Comparison of ENCODE assay signal across 8 mouse cellular contexts in genomic region chr17:12118131-12118530, GRCm38 (mm10). TPM values are rescaled to one million over a fixed set of nuclear protein-coding genes. Genes with fewer than 3 reads are reported as not detected.
DNase-seq lines count a peak whose midpoint lies in the region; ATAC-seq and TF ChIP-seq lines count a peak whose summit lies in the region.

No protein-coding gene starts in this region.

- no peaks in the 10 kb centered on the region for H3K9me3 ChIP-seq in heart, postnatal 0 days (replicated peaks; ENCODE audit: control insufficient read depth, low read length)
- no peaks in the 10 kb centered on the region for H3K9me3 ChIP-seq in limb, embryonic 11.5 days (ENCODE audit: control insufficient read depth, low read length)
- H3K9me3 ChIP-seq in neural tube, embryonic 12.5 days = no peaks in the 10 kb centered on the region

- no peaks in the 10 kb centered on the region for H3K36me3 ChIP-seq in heart, postnatal 0 days (replicated peaks; ENCODE audit: control insufficient read depth, insufficient read depth, low read length)
- H3K36me3 ChIP-seq in limb, embryonic 11.5 days (ENCODE audit: control insufficient read depth, insufficient read depth, low read length) = no peaks in the 10 kb centered on the region
- H3K36me3 ChIP-seq in neural tube, embryonic 12.5 days = no peaks in the 10 kb centered on the region

- ATAC-seq in heart, postnatal 0 days (ENCODE audit: insufficient read depth, low read depth) = no peak
- ATAC-seq in limb, embryonic 11.5 days (ENCODE audit: insufficient number of reproducible peaks, low FRiP score, low TSS enrichment, low read depth) = no peak
- no peak for ATAC-seq in neural tube, embryonic 12.5 days (ENCODE audit: low FRiP score, low read depth)

- H3K27ac ChIP-seq in heart, postnatal 0 days (ENCODE audit: low read depth) = no peak overlapping the region
- peak overlapping the region; percentile 90 for H3K27ac ChIP-seq in limb, embryonic 11.5 days (replicated peaks; ENCODE audit: low read depth, low read length)
- H3K27ac ChIP-seq in neural tube, embryonic 12.5 days = 0 out of 2 replicates have a peak overlapping the region, but pooled peaks have one; percentile 1

- H3K27me3 ChIP-seq in heart, postnatal 0 days (ENCODE audit: control insufficient read depth, insufficient read depth, low read length) = no peaks in the 10 kb centered on the region
- H3K27me3 ChIP-seq in limb, embryonic 11.5 days (ENCODE audit: control insufficient read depth, insufficient read depth, low read length) = no peaks in the 10 kb centered on the region
- no peaks in the 10 kb centered on the region for H3K27me3 ChIP-seq in neural tube, embryonic 12.5 days (replicated peaks)

- peak overlapping the region; percentile 72 for H3K4me2 ChIP-seq in heart, postnatal 0 days (ENCODE audit: low read depth, low read length)
- H3K4me2 ChIP-seq in limb, embryonic 11.5 days (ENCODE audit: low read depth, severe bottlenecking) = peak overlapping the region; percentile 74
- peak overlapping the region; percentile 77 for H3K4me2 ChIP-seq in neural tube, embryonic 12.5 days (replicated peaks)

- peak overlapping the region; percentile 62 for H3K4me3 ChIP-seq in heart, postnatal 0 days (ENCODE audit: low read depth, low read length)
- peak overlapping the region; percentile 50 for H3K4me3 ChIP-seq in limb, embryonic 11.5 days (ENCODE audit: low read depth, low read length)
- peak overlapping the region; percentile 58 for H3K4me3 ChIP-seq in neural tube, embryonic 12.5 days

- DNase-seq in cerebellum, adult 9-10 months = peak; percentile 26
- DNase-seq in cerebellum, adult 18-20 months = no peak
- peak; percentile 10 for DNase-seq in R1 (ENCODE audit: low read depth, low spot score)
- no peak for DNase-seq in heart, postnatal 0 days (ENCODE audit: low spot score)
- DNase-seq in limb, embryonic 11.5 days (ENCODE audit: low spot score) = peak; percentile 42
- DNase-seq in urinary bladder, postnatal 36 days (ENCODE audit: low spot score in 2 of 2) = no peak
- no peak for DNase-seq in ovary, postnatal 10 days (ENCODE audit: low spot score)

- no peak for TF ChIP-seq CTCF in heart, postnatal 0 days (IDR thresholded peaks at IDR 0.05; ENCODE audit: low read depth)

- TF ChIP-seq EP300 in heart, postnatal 0 days (IDR thresholded peaks at IDR 0.05; ENCODE audit: low read depth) = no peak

- peak overlapping the region; percentile 70; the same call in 1 of the 2 replicates for H3K9ac ChIP-seq in heart, postnatal 0 days (replicated peaks; ENCODE audit: low read depth, low read length)
- H3K9ac ChIP-seq in limb, embryonic 11.5 days (ENCODE audit: low read length) = peak overlapping the region; percentile 64
- H3K9ac ChIP-seq in neural tube, embryonic 12.5 days = peak overlapping the region; percentile 54

- H3K4me1 ChIP-seq in heart, postnatal 0 days (ENCODE audit: control insufficient read depth, insufficient read depth) = no peaks in the 10 kb centered on the region
- H3K4me1 ChIP-seq in limb, embryonic 11.5 days (ENCODE audit: control insufficient read depth, insufficient read depth, low read length) = 0 out of 2 replicates have a peak, but pooled peaks cover 6% of the 10 kb centered on the region
- peaks cover 20% of the 10 kb centered on the region for H3K4me1 ChIP-seq in neural tube, embryonic 12.5 days

- WGBS in heart, postnatal 0 days = 8% methylated on average over 9 of the region's 9 CpGs
- WGBS in limb, embryonic 11.5 days = under 1% methylated on average over 9 of the region's 9 CpGs
- 2% methylated on average over 9 of the region's 9 CpGs for WGBS in neural tube, embryonic 12.5 days

RNA-seq across cellular contexts. Expression of gene Agpat4, which starts 0.4 kb away (rescaled TPM):
- 11.9 and 13.4 TPM in 2 replicates for total RNA-seq in heart, postnatal 0 days (2014; rRNA removed; ENCODE audit: low replicate concordance)
- polyA plus RNA-seq in heart, postnatal 0 days (2015; fragmentation: Nextera tagmentation; extraction: Ambion mirVana) = 7.0 and 9.2 TPM in 2 replicates
- polyA plus RNA-seq in limb, embryonic 11.5 days (2014; fragmentation: Nextera tagmentation; extraction: Ambion mirVana) = 25.5 and 26.3 TPM in 2 replicates
- 41.5 and 44.9 TPM in 2 replicates for polyA plus RNA-seq in neural tube, embryonic 12.5 days (2016; fragmentation: Nextera tagmentation; extraction: Ambion mirVana)

Comparison
In these comparisons a context has a peak if more than half of its experiments do, and no peak if none do; other contexts are left out.
1. DNase-seq: peak in cerebellum, adult 9-10 months (single experiment), R1 (single experiment) and limb, embryonic 11.5 days (single experiment); none in cerebellum, adult 18-20 months (0 of 2), heart, postnatal 0 days (single experiment), urinary bladder, postnatal 36 days (0 of 2) and ovary, postnatal 10 days (single experiment).
2. Peak in every context shown above with its lines, with median percentiles within 50 percentile points of each other: H3K4me2 ChIP-seq, H3K4me3 ChIP-seq and H3K9ac ChIP-seq.